Mouse (Mus musculus): ENCODE results near the gene Fam129b. TPM values are rescaled to one million over a fixed set of nuclear protein-coding genes. Genes with fewer than 3 reads are reported as not detected.
A peak's percentile ranks its signal among the peaks of the same experiment; 100 is the strongest.

Fam129b gene
- total RNA-seq, 1 experiment from 2014 or later, result 13.1 TPM

DNA sequence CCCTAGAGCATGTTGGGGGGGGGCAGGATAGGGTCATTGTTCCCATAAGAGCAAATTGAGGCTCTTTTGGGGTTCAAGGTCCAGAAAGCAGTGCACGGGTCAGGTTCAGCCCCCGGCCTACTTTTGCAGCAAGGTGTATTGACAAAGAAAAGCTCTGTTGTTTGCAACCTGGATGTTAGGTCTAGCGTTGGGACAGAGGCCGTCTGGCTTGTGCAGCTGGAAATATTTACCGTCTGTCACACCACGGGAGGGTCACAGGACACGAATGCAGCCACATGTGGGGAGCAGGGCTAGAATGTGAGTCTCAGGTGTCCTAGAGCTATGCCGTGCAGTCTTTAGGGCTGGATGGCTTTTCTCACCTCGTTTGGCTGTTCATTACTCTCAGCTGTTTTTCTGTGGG is 42.5 kb downstream of the Fam129b start:
- no peak for ATAC-seq (replicated peaks; ENCODE audit: low read depth, poor library complexity, severe bottlenecking)

DNA sequence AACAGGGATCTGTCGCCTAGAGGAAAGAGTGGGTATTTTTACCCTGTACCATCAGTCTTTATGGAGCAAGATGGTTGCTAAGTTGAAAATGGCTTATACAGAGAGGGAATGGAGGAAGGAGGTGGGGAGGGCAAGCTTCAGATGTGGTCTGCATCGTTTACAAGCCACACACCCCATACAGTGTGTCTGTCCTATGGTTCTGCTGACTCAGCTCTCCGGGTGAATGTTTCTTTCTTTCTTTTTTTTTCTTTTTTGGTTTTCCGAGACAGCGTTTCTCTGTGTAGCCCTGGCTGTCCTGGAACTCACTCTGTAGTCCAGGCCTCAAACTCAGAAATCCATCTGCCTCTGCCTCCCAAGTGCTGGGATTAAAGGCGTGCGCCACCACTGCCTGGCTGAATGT is 45.3 kb downstream of the Fam129b start:
- ATAC-seq (replicated peaks; ENCODE audit: low read depth, poor library complexity, severe bottlenecking), result no peak

DNA sequence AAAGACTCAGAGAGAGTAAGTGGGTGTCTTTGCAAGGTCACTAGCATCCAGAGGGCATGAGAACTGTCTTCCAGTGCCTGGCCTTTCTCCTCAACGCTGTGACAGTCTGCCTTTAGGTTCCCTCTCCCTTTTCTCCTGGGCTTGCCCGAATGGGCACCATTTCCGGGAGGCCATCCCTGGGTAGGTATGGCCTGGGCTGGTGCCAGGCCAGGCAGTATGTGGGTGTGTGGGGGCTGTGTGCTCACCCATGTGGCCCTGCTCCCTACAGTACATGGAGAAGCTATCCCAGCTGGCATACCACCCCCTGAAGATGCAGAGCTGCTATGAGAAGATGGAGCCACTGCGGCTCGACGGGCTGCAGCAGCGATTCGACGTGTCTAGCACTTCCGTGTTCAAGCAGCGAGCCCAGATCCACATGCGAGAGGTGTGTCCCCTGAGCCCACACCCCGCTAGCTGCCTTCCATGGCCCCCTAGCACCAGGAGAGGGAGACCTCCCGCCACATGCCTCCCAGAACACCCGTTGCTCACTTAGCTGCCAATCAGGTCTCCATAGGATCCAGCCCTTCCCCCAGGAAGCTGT is 46.0 kb downstream of the Fam129b start:
- ATAC-seq (replicated peaks; ENCODE audit: low read depth, poor library complexity, severe bottlenecking), result no peak

DNA sequence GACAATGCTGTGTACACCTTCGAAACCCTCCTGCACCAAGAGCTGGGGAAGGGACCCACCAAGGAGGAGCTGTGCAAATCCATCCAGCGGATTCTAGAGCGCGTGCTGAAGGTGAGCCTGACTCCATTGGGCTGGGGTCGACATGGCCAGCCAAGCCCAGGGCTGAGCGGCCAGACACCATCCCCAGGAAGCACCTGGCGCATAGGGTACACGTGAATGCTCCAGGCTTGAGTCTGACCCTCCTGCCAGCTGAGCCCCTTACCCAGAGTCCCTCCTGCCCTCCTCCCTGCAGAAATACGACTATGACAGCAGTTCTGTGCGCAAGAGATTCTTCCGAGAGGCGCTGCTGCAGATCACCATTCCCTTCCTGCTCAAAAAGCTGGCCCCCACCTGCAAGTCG is 46.6 kb downstream of the Fam129b start:
- no peak for ATAC-seq (replicated peaks; ENCODE audit: low read depth, poor library complexity, severe bottlenecking)

DNA sequence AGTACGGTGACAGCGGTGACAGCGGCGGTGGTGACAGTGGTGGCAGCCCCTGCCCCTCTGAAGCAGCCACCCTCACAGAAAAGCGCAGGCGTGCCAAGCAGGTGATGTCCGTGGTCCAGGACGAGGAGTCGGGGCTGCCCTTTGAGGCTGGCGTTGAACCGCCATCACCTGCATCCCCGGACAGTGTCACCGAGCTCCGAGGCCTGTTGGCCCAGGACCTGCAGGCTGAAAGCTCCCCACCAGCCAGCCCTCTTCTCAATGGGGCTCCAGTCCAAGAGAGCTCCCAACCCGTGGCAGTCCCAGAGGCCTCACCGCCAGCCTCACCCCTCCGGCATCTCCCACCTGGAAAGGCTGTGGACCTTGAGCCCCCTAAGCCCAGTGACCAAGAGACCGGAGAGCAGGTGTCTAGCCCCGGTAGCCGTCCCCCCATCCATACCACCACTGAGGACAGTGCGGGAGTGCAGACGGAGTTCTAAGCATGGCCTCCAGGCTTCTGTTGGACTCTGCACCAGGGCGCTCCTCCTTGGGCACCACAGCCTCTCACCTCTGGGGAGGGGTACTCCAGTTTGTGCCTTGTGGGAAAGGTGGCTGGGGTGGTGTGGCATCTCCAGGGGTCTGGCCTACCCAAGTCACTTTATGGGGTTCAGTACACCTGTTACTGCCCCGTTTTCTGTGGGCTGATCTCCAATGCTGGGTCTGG is 47.8 kb downstream of the Fam129b start:
- ATAC-seq (replicated peaks; ENCODE audit: low read depth, poor library complexity, severe bottlenecking), result no peak

DNA sequence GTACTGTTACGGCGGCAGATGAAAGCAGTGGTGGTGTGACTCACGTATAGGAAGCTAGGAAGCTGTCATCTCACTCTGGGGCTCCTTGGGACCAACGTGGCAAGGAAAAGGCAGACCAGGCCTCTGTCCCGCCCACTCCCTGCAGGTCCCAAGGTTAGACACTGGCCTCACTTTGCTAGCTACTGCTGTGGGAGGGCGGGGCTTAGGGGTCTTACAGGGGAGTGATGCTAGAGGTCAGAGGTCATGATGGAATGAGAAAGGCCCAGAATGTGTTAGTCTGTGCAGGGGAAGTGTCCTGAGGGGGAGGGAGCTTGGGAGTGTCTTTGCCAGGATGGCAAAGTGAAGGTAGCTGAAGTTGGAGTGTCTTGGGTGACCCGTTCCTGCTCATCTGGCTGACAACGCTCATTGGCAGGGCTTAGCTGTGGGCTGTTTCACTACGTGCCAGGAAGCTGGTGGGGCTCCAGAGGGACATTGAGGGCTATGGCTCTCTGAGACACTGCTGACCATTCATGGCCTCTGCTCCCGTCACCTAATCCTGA is 48.5 kb downstream of the Fam129b start:
- ATAC-seq (replicated peaks; ENCODE audit: low read depth, poor library complexity, severe bottlenecking), result no peak

DNA sequence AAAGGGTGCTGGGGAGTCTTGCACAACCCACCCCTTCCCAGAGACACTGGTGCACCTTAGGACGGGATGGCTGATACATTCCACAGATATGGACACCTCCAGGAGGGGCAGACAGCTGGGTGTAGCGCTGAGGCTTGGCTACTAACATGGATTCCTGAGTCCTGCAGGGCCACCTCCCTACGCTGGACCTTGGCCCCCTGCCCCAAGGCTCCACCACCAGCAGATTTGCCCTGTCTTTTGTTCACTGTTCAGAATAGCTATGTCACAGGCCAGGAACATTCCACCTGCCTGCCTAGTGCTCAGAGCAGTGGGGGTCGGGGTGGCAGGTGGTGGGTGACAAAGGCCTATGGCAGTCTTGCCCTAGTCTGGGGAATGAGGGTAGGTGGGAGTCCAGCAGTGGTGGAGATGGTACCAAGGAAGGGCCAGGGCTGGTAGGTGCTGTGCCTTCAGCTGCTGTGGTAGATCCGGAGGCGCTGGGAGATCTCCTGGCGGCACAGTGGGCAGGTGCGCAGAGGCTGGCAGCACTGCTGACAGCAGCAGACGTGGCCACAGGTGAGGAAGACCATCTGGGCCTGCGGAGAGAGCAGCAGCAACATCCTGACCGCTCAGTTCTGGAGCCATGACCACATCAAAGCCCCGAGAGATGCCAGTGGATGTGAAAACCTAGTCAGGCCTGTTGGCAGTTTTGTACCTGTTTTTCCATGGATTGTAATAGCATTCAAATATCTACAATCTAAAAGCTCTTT is 50.6 kb downstream of the Fam129b start:
- ATAC-seq (replicated peaks; ENCODE audit: low read depth, poor library complexity, severe bottlenecking), result no peak

DNA sequence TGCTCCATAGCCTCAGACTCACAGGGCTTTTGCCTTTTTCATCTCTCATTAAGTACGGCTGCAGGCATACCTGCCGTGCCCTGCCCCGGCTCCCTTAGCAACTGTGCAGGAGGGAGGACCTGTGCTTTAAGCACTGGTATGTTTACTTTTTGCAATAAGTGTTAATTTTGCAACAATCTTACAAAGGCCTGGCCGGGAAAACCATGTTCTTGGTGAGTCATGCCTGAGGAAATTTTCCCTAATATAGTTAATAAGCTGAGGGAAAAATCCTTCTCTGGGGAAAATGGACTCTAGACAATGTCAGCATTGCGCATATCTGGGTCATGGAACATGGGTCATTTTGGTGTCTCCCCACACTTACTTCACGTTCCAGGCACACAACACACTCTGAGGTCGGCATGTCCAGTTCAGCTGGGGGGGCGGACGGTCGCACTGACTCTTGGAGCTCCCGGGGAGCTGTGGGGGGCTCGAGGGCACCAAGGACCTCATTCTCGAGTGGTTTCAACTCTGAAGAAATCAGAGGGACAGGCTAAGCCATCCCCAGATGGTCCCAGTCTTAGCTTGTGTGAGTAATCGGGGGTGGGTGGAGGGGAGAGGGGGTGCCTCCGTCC is 51.8 kb downstream of the Fam129b start:
- ATAC-seq (replicated peaks; ENCODE audit: low read depth, poor library complexity, severe bottlenecking), result no peak

DNA sequence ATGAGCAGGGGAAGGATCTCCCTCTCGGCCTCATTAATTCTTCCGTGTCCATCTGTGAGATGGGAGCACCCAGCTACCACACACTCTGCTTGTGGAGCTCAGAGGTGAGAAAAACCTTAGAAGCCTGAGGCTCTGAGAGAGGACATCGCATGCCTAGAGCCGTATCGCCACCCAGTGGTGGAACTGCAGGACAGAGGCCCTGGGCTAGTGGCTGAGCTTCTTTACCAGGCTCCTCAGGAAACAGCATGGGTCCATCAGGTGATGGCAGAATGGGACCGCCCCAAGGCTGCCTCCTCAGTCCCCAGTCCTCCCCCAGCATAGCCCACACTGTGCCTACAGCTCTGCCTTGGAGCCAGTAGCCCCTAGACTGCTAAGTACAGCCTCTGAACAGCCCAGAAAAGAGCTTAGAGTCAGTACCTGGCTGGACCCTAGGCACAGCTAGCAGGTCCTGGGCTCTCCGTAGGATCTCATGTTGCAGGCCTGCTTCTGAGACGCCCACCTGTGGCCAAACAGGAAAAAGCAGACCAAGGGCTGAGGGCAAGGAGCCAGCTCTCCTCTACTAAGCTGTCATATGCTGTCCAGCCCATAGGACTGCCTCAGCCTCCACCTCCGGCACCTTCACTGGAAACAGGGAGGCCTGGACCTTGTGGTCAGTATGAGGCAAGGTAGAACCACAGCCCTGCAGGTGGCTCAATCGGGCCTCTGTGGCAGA is 52.5 kb downstream of the Fam129b start:
- peak; percentile 87 for ATAC-seq (replicated peaks; ENCODE audit: low read depth, poor library complexity, severe bottlenecking)

DNA sequence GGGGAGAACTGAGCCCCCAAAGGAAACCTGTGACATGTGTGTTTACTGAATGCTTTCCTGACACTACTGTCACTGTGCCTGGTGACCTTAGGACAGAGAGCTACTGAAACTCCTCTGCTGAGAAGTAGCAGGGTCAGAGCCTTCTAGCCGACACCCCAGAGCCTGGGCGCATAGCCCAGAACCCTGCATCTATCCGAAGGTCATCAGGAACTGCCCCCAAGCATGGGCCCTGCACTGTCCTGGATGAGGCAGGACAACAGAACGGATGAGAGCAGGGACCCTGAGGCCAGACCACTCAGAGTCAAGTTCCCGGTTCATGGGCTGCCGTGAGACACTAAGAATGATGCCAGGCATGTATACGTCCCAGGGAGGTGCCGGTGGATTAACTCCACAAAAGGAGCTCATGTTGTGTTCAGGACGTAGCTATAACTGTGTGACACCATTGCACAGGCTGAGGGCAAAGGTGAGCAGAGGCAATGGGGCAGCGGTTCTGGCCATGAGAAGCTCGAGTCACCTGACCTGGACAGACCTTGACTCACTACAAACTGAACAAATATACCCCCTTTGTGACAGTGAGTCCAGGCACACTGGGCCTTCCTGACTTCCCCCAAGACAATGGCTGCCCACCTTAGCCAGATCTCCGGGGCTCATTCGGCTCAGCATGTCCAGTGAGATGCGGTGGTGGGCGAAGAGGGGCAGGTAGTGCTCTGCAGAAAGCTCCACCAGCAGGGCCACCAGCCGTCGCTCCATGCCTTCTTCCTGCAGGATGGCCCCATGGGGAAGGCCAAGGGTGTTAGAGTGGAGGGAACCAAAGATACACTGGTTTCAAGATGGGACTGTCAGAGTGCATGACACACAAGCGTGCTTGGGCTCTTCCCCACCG is 53.3 kb downstream of the Fam129b start:
- no peak for ATAC-seq (replicated peaks; ENCODE audit: low read depth, poor library complexity, severe bottlenecking)

DNA sequence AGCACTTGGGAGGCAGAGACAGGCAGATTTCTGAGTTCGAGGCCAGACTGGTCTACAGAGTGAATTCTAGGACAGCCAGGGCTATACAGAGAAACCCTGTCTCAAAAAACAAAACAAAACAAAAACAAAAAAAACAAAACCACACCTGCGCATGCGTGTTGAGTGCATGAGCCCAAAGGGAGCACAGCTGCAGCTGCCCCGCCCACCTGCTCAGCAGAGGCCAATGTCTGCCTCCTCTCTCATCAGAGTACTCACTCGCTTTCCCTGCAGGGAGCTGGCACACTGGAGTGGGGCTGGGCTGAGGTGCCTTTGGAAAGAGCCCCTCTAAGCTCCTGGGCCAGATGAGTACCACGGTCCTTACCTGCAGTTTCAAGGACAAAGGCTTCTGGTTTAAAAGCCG is 55.8 kb downstream of the Fam129b start:
- peak; percentile 57; the same call in 1 of the 2 replicates for ATAC-seq (replicated peaks; ENCODE audit: low read depth, poor library complexity, severe bottlenecking)

DNA sequence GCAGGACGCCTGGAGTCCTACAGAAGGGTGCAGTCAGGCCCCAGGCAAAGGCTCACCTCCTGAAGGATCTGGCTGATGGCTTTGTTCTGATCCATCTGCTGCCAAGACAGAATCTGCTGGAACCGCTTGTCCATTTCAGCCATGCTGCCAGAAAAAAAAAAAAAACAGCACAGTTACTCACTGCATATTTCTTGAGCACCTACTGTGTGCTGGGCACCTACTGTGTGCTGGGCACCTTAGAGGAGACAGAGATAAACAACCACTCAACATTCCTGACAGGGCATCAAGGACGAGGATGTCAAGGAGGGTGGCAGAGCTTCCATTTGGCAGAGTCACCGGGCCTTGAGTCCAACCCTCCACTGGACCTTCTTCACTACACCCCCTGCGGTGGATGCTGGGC is 62.8 kb downstream of the Fam129b start:
- no peak for ATAC-seq (replicated peaks; ENCODE audit: low read depth, poor library complexity, severe bottlenecking)

DNA sequence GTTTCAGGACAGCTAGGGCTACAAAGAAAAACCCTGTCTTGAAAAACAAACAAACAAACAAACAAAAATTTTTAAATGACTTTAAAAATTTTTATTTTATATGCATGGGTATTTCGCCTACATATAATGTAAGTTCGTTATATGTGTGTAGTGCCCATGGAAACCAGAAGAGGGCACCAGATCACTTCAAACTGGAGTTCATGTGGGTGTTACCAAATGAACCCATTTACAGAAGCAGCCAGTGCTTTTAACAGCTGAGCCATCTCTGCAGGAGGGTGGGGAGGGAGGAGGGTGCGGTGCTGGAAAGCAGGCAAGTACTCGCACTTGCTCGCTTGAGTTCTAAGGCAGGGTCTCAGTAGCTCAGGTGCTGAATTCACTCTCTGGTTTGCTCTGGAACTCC is 63.5 kb downstream of the Fam129b start:
- peak; percentile 78 for ATAC-seq (replicated peaks; ENCODE audit: low read depth, poor library complexity, severe bottlenecking)

DNA sequence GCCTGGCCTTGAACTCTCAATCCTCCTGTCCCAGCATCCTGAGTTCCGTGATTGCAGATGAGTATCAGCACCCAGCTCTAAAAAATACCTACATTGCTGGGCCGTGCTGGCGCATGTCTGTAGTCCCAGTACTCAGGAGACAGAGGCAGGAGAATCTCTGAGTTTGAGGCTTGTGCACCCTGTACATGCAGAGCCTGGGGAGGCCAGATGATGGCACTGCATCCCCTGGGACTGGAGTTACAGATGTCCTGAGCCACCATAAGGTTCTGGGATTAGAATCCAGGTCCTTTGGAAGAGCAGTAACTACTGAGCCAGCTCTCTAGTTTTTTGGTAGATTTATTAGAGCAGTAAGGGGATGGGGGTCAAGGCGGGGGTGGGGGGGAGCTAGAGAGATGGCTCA is 64.6 kb downstream of the Fam129b start:
- no peak for ATAC-seq (replicated peaks; ENCODE audit: low read depth, poor library complexity, severe bottlenecking)

DNA sequence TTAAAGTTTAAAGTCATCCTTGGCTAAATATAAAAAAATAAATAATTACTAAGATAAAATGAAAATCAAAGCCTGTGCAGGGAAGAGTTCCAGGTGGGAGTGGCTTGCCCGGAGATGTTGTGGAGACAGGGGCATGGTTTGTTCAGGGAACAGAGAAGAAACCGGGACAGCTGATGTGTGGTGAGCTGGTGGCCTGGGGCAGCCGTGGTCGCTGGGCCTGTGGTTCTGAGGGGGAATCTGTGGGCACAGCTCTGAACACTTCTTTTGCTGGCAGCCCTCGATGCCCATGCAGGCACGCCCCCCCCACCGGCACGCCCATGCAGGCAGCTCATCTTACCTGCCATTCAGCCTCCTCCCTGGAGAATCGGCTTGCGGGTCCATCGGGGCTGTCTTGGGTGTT is 71.5 kb downstream of the Fam129b start:
- ATAC-seq (replicated peaks; ENCODE audit: low read depth, poor library complexity, severe bottlenecking), result no peak

DNA sequence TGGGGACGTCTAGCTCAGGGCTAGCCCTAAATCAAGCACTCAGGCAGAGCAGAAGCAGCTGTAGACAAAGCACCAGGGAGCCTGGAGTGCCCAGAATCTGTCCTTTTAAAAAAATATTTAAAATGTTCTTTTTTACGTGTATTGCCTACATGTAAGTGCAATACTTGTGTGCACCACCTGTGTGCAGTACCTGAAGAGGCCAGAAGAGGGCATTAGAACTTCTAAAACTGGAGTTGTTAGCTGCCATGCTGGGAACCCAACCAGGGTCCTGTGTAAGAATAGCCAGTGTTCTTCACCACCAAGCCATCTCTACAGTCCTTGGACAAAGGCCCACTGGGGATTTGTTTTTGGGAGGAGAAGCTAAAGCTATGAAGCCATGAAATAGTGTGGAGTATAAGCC is 78.7 kb downstream of the Fam129b start:
- no peak for ATAC-seq (replicated peaks; ENCODE audit: low read depth, poor library complexity, severe bottlenecking)

DNA sequence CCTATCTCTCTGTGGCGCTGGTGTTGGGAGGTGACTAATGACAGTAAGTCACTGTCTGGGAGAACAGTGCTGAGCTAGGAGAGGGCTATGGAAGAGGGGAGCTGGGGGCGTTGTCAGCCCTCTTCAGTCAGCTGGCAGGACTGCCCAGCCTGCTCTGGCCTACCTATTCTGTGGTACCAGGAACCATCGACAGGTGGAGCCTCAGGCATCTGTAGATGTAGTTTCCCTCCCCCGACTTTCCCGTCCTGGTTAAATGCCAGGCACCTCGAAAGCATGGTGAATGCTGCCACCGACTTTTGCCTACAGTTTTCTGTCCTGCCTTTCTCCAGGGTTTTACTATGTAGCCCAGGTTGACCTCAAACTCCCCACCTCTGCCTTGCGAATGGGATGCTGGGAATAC is 81.4 kb downstream of the Fam129b start:
- ATAC-seq (replicated peaks; ENCODE audit: low read depth, poor library complexity, severe bottlenecking), result no peak

DNA sequence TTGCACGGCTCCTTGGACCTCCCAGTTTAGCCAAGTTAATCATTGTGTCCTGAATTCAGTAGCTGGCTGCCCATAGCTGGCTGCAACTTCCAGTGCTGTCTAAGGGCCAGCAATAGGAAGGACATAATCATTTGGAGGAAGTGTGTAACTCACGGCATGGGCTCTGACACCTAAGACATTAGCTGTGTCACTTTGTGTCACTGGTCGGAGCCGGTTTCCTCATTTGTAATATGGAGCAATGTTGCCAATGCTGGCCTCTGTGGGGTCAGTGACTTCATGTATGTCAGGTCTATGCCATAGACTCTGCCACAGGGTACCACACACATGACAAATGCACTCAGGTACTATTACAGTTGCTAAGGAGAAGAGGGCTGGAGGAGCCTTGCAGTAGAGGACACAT is 84.4 kb downstream of the Fam129b start:
- no peak for ATAC-seq (replicated peaks; ENCODE audit: low read depth, poor library complexity, severe bottlenecking)
